Comparison of ENCODE assay signal across 8 mouse cellular contexts in genomic region chr14:54605752-54606321, GRCm38 (mm10). TPM values are rescaled to one million over a fixed set of nuclear protein-coding genes. Genes with fewer than 3 reads are reported as not detected.
DNase-seq lines count a peak whose midpoint lies in the region; ATAC-seq and TF ChIP-seq lines count a peak whose summit lies in the region.

Gene 4931414P19Rik, minus strand, starts transcription at chr14:54605993.

- ATAC-seq in hindbrain, embryonic 16.5 days = peak; percentile 29
- peak; percentile 41 for ATAC-seq in megakaryocyte progenitor cell, adult 5-6 weeks (replicated peaks; ENCODE audit: poor library complexity)

- peak within 1 kb of the TSS; percentile 61 for H3K9ac ChIP-seq in hindbrain, embryonic 16.5 days (ENCODE audit: low read depth, low read length)

- no peaks in the 10 kb centered on the region for H3K27me3 ChIP-seq in hindbrain, embryonic 16.5 days (replicated peaks; ENCODE audit: control insufficient read depth, insufficient read depth, low read length)

- peak within 1 kb of the TSS; percentile 74 for H3K4me3 ChIP-seq in gastrocnemius, adult 2 months
- H3K4me3 ChIP-seq in hindbrain, embryonic 16.5 days (ENCODE audit: low read length) = peak within 1 kb of the TSS; percentile 49

- peak; percentile 73 for DNase-seq in R1 (ENCODE audit: low read depth, low spot score)
- DNase-seq in cerebellum, postnatal 36 days = peak; percentile 78 to 88
- peak; percentile 93 for DNase-seq in gastrocnemius, adult 2 months
- DNase-seq in left cerebral cortex, postnatal 14 days (ENCODE audit: low spot score in 2 of 2) = peak; percentile 72 to 79
- DNase-seq in right cerebral cortex, postnatal 25 days = peak; percentile 79
- peak; percentile 76 to 86 for DNase-seq in urinary bladder, postnatal 4 days (ENCODE audit: low spot score in 2 of 2)

- 0% methylated on average over 37 of the region's 39 CpGs for whole genome bisulfite sequencing in hindbrain, embryonic 16.5 days

- intact Hi-C loops in gastrocnemius, adult 2 months (cut with DNase I) = no loop called here
- intact Hi-C loops in left cerebral cortex, postnatal 14 days (cut with DNase I) = no loop called here

- H3K36me3 ChIP-seq in hindbrain, embryonic 16.5 days (ENCODE audit: control insufficient read depth, insufficient read depth, low read length) = no peaks in the 10 kb centered on the region

- H3K4me2 ChIP-seq in hindbrain, embryonic 16.5 days (ENCODE audit: low read length) = peak within 1 kb of the TSS; percentile 65

- H3K27ac ChIP-seq in gastrocnemius, adult 2 months = peak within 1 kb of the TSS; percentile 86
- peak within 1 kb of the TSS; percentile 63 for H3K27ac ChIP-seq in hindbrain, embryonic 16.5 days (ENCODE audit: low read depth, low read length)

- H3K4me1 ChIP-seq in hindbrain, embryonic 16.5 days (ENCODE audit: control insufficient read depth, insufficient read depth, low read depth, low read length) = peaks cover 17% of the 10 kb centered on the region

- TF ChIP-seq CTCF in gastrocnemius, adult 2 months (IDR thresholded peaks at IDR 0.05) = no peak

- H3K9me3 ChIP-seq in hindbrain, embryonic 16.5 days (ENCODE audit: control insufficient read depth, low read length) = no peaks in the 10 kb centered on the region

RNA-seq across cellular contexts. Expression of gene 4931414P19Rik, which starts in this region (rescaled TPM):
- total RNA-seq in gastrocnemius, adult 2 months (2021) = 1 to 10 TPM; 2.2 to 4.0 TPM
- polyA plus RNA-seq in hindbrain, embryonic 16.5 days (2015; fragmentation: Nextera tagmentation; extraction: Ambion mirVana) = 5.4 and 5.5 TPM in 2 replicates
- 1 to 10 TPM; 4.4 to 7.4 TPM for total RNA-seq in left cerebral cortex, postnatal 14 days (2021)
- total RNA-seq in megakaryocyte progenitor cell, adult 5-6 weeks (2015) = 6.9 and 14.0 TPM in 2 replicates
- 5.1 TPM in 2 replicates for total RNA-seq in megakaryocyte progenitor cell, adult 5-6 weeks (2017)

Comparison
In these comparisons a context has a peak if more than half of its experiments do, and no peak if none do; other contexts are left out.
1. Peak in every context shown above with its lines: DNase-seq, ATAC-seq, H3K4me3 ChIP-seq and H3K27ac ChIP-seq.